Mouse (Mus musculus): ENCODE results near the gene Theg. TPM values are rescaled to one million over a fixed set of nuclear protein-coding genes. Genes with fewer than 3 reads are reported as not detected.

The Theg gene
- polyA plus RNA-seq (2015; fragmentation: Illumina TruSeq; extraction: RNeasy Lipid Tissue Mini Kit (QIAGEN cat#74804); ENCODE audit: insufficient read depth, low read depth, low replicate concordance) = not detected

GRCm38 (mm10) chr10:79587061-79587751 is at the start of gene Theg:
Gene Theg, minus strand, starts transcription at chr10:79587331.

GRCm38 (mm10) chr10:79613578-79614304 is 26.6 kb upstream of the Theg start, which contains the start of gene C2cd4c:
Gene C2cd4c, minus strand, starts transcription at chr10:79614025.

GRCm38 (mm10) chr10:79554330-79555237 is 32.5 kb downstream of the Theg start, which contains the start of gene Mier2:
Gene Mier2, minus strand, starts transcription at chr10:79555199.

GRCm38 (mm10) chr10:79533126-79533911 is 53.8 kb downstream of the Theg start, which contains the start of gene Plpp2:
Gene Plpp2, minus strand, starts transcription at chr10:79533796.

Other genes starting within 250 kb of the Theg start
- gene Vmn2r82, start 230.8 kb downstream of the Theg start, polyA plus RNA-seq (2015; fragmentation: Illumina TruSeq; extraction: RNeasy Lipid Tissue Mini Kit (QIAGEN cat#74804); ENCODE audit: insufficient read depth, low read depth, low replicate concordance) = not detected
- not detected for gene Vmn2r83, start 118.6 kb downstream of the Theg start, polyA plus RNA-seq (2015; fragmentation: Illumina TruSeq; extraction: RNeasy Lipid Tissue Mini Kit (QIAGEN cat#74804); ENCODE audit: insufficient read depth, low read depth, low replicate concordance)
- 7.3 TPM for gene Plpp2, start 53.5 kb downstream of the Theg start, polyA plus RNA-seq (2015; fragmentation: Illumina TruSeq; extraction: RNeasy Lipid Tissue Mini Kit (QIAGEN cat#74804); ENCODE audit: insufficient read depth, low read depth, low replicate concordance)
- gene Mier2, start 32.1 kb downstream of the Theg start, polyA plus RNA-seq (2015; fragmentation: Illumina TruSeq; extraction: RNeasy Lipid Tissue Mini Kit (QIAGEN cat#74804); ENCODE audit: insufficient read depth, low read depth, low replicate concordance) = 10.7 TPM
- gene C2cd4c, start 26.7 kb upstream of the Theg start, polyA plus RNA-seq (2015; fragmentation: Illumina TruSeq; extraction: RNeasy Lipid Tissue Mini Kit (QIAGEN cat#74804); ENCODE audit: insufficient read depth, low read depth, low replicate concordance) = 0.61 TPM
- gene Shc2, start 50.6 kb upstream of the Theg start, polyA plus RNA-seq (2015; fragmentation: Illumina TruSeq; extraction: RNeasy Lipid Tissue Mini Kit (QIAGEN cat#74804); ENCODE audit: insufficient read depth, low read depth, low replicate concordance) = 3.3 TPM
- not detected for gene Odf3l2, start 58.4 kb upstream of the Theg start, polyA plus RNA-seq (2015; fragmentation: Illumina TruSeq; extraction: RNeasy Lipid Tissue Mini Kit (QIAGEN cat#74804); ENCODE audit: insufficient read depth, low read depth, low replicate concordance)
- gene Madcam1, start 77.2 kb upstream of the Theg start, polyA plus RNA-seq (2015; fragmentation: Illumina TruSeq; extraction: RNeasy Lipid Tissue Mini Kit (QIAGEN cat#74804); ENCODE audit: insufficient read depth, low read depth, low replicate concordance) = not detected
- 4.6 TPM for gene Tpgs1, start 82.0 kb upstream of the Theg start, polyA plus RNA-seq (2015; fragmentation: Illumina TruSeq; extraction: RNeasy Lipid Tissue Mini Kit (QIAGEN cat#74804); ENCODE audit: insufficient read depth, low read depth, low replicate concordance)
- gene Cdc34, start 94.9 kb upstream of the Theg start, polyA plus RNA-seq (2015; fragmentation: Illumina TruSeq; extraction: RNeasy Lipid Tissue Mini Kit (QIAGEN cat#74804); ENCODE audit: insufficient read depth, low read depth, low replicate concordance) = 47.7 TPM
- gene Gzmm, start 101.7 kb upstream of the Theg start, polyA plus RNA-seq (2015; fragmentation: Illumina TruSeq; extraction: RNeasy Lipid Tissue Mini Kit (QIAGEN cat#74804); ENCODE audit: insufficient read depth, low read depth, low replicate concordance) = 0.74 TPM
- gene Bsg, start 117.2 kb upstream of the Theg start, polyA plus RNA-seq (2015; fragmentation: Illumina TruSeq; extraction: RNeasy Lipid Tissue Mini Kit (QIAGEN cat#74804); ENCODE audit: insufficient read depth, low read depth, low replicate concordance) = 168 TPM
- gene Hcn2, start 129.3 kb upstream of the Theg start, polyA plus RNA-seq (2015; fragmentation: Illumina TruSeq; extraction: RNeasy Lipid Tissue Mini Kit (QIAGEN cat#74804); ENCODE audit: insufficient read depth, low read depth, low replicate concordance) = 0.83 TPM
- 29.7 TPM for gene Polrmt, start 159.2 kb upstream of the Theg start, polyA plus RNA-seq (2015; fragmentation: Illumina TruSeq; extraction: RNeasy Lipid Tissue Mini Kit (QIAGEN cat#74804); ENCODE audit: insufficient read depth, low read depth, low replicate concordance)
- gene Fgf22, start 167.7 kb upstream of the Theg start, polyA plus RNA-seq (2015; fragmentation: Illumina TruSeq; extraction: RNeasy Lipid Tissue Mini Kit (QIAGEN cat#74804); ENCODE audit: insufficient read depth, low read depth, low replicate concordance) = not detected
- gene Rnf126, start 179.6 kb upstream of the Theg start, polyA plus RNA-seq (2015; fragmentation: Illumina TruSeq; extraction: RNeasy Lipid Tissue Mini Kit (QIAGEN cat#74804); ENCODE audit: insufficient read depth, low read depth, low replicate concordance) = 22.3 TPM
- 7.2 TPM for gene Fstl3, start 189.9 kb upstream of the Theg start, polyA plus RNA-seq (2015; fragmentation: Illumina TruSeq; extraction: RNeasy Lipid Tissue Mini Kit (QIAGEN cat#74804); ENCODE audit: insufficient read depth, low read depth, low replicate concordance)
- gene Prss57, start 203.6 kb upstream of the Theg start, polyA plus RNA-seq (2015; fragmentation: Illumina TruSeq; extraction: RNeasy Lipid Tissue Mini Kit (QIAGEN cat#74804); ENCODE audit: insufficient read depth, low read depth, low replicate concordance) = not detected
- 13.2 TPM for gene Palm, start 206.2 kb upstream of the Theg start, polyA plus RNA-seq (2015; fragmentation: Illumina TruSeq; extraction: RNeasy Lipid Tissue Mini Kit (QIAGEN cat#74804); ENCODE audit: insufficient read depth, low read depth, low replicate concordance)
- gene Misp, start 233.7 kb upstream of the Theg start, polyA plus RNA-seq (2015; fragmentation: Illumina TruSeq; extraction: RNeasy Lipid Tissue Mini Kit (QIAGEN cat#74804); ENCODE audit: insufficient read depth, low read depth, low replicate concordance) = 1.3 TPM